Mouse (Mus musculus): ENCODE results near the gene Pard3. TPM values are rescaled to one million over a fixed set of nuclear protein-coding genes. Genes with fewer than 3 reads are reported as not detected.
A peak's percentile ranks its signal among the peaks of the same experiment; 100 is the strongest.

The Pard3 gene
- polyA plus RNA-seq, 1 experiment, result 51.2 TPM

DNA sequence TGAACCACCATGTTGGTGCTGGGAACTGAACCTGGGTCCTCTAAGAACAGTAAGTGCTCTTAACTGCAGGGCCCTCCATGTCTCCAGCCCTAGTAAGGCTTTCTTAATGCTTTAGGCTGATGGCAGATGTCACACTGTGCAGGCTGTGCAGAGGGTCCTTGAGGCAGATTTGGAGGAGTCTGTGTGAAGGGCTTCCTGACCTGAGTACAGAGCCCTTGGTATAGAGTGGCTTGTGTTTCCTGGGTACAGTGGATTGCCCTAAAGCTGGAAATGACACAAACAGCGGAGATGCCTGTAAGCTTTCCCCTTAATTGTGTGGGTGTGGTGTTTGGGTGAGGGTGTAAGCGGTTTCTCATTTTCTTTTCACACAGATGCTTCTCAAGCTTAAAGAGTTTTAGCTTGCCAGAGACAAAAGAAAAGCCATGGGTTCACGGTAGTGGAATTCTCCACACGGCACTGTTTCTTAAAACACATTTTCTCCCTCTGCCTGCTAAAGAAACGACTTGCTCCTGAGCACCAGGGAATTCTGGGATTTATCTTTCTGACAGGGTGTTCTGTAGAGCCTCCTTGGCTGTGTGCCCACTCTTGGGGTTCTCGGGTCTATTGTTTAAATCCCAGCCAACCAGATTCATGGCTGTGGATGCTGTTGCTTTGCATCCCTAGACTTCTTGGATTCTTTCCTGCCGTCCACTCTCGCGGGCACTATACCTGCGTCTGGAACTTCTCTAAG is 28.9 kb downstream of the Pard3 start:
- WGBS, result 54% methylated on average over 10 of the region's 10 CpGs
- no peaks in the 10 kb centered on the region; the same call in 1 of the 2 replicates for H3K27me3 ChIP-seq (replicated peaks; ENCODE audit: control insufficient read depth, insufficient read depth, low read length)
- TF ChIP-seq CTCF (conservative IDR thresholded peaks at IDR 0.05; ENCODE audit: insufficient read depth, insufficient read length, low read depth, low read length), result no peak
- TF ChIP-seq POLR2A (IDR thresholded peaks at IDR 0.05; ENCODE audit: low read depth, low read length), result no peak
- no peaks in the 10 kb centered on the region for H3K36me3 ChIP-seq (ENCODE audit: control insufficient read depth, insufficient read depth, low read length)
- H3K27ac ChIP-seq (ENCODE audit: insufficient read depth, low read depth, low read length), result no peak overlapping the region
- no peak overlapping the region for H3K4me3 ChIP-seq (ENCODE audit: insufficient read depth, low read depth, low read length)
- peaks cover 33% of the 10 kb centered on the region; the same call in 1 of the 2 replicates for H3K4me1 ChIP-seq (ENCODE audit: control insufficient read depth, insufficient read depth, low read length)
- DNase-seq, result no peak

DNA sequence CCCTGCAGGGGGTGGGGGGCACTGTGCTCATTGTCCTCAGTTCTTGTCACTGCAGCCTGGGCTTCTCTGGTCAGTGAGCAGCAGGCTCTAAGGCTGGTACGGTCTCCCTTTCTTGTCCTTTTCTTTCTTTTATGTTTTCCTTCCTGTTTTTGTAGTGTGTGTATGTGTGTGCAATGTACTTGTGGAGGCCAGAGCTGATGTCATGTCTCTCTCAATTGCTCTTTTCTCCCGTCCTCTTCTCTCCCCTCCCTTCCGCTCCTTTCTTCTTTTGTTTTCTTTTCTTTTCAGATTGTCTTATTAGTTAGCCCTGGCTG is 29.4 kb downstream of the Pard3 start:
- DNase-seq, result no peak
- no peaks in the 10 kb centered on the region for H3K36me3 ChIP-seq (ENCODE audit: control insufficient read depth, insufficient read depth, low read length)
- no peaks in the 10 kb centered on the region; the same call in 1 of the 2 replicates for H3K27me3 ChIP-seq (replicated peaks; ENCODE audit: control insufficient read depth, insufficient read depth, low read length)
- WGBS, result 73% methylated on average over 3 of the region's 3 CpGs
- H3K4me1 ChIP-seq (ENCODE audit: control insufficient read depth, insufficient read depth, low read length), result peaks cover 33% of the 10 kb centered on the region; the same call in 1 of the 2 replicates
- no peak overlapping the region for H3K27ac ChIP-seq (ENCODE audit: insufficient read depth, low read depth, low read length)
- TF ChIP-seq POLR2A (IDR thresholded peaks at IDR 0.05; ENCODE audit: low read depth, low read length), result no peak
- no peak for TF ChIP-seq CTCF (conservative IDR thresholded peaks at IDR 0.05; ENCODE audit: insufficient read depth, insufficient read length, low read depth, low read length)
- H3K4me3 ChIP-seq (ENCODE audit: insufficient read depth, low read depth, low read length), result no peak overlapping the region

DNA sequence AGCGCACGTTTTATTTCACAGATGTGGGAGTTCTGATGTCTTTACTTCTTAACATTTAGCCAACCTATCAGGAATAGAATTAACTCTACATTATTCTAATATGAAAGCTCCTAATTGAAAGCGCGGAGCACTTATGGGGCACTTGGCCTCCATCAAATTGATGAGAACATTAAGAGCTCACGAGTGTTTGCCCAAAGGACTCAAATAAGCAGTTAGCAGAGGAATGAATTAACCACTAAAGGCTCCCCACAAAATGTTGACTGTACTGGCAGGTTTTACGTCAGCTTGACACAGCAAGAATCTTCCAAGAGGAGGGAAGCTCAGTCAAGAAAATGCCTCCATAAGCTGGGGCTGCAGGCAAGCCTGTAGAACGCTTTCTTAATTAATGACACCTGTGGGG is 32.1 kb downstream of the Pard3 start:
- WGBS, result 89% methylated on average over 7 of the region's 7 CpGs
- H3K4me3 ChIP-seq (ENCODE audit: insufficient read depth, low read depth, low read length), result no peak overlapping the region
- no peak overlapping the region for H3K27ac ChIP-seq (ENCODE audit: insufficient read depth, low read depth, low read length)
- H3K36me3 ChIP-seq (ENCODE audit: control insufficient read depth, insufficient read depth, low read length), result no peaks in the 10 kb centered on the region
- TF ChIP-seq CTCF (conservative IDR thresholded peaks at IDR 0.05; ENCODE audit: insufficient read depth, insufficient read length, low read depth, low read length) (no peak), POLR2A (IDR thresholded peaks at IDR 0.05; ENCODE audit: low read depth, low read length) (no peak)
- DNase-seq, result no peak
- no peaks in the 10 kb centered on the region; the same call in 1 of the 2 replicates for H3K27me3 ChIP-seq (replicated peaks; ENCODE audit: control insufficient read depth, insufficient read depth, low read length)
- peaks cover 23% of the 10 kb centered on the region; the same call in 1 of the 2 replicates for H3K4me1 ChIP-seq (ENCODE audit: control insufficient read depth, insufficient read depth, low read length)

DNA sequence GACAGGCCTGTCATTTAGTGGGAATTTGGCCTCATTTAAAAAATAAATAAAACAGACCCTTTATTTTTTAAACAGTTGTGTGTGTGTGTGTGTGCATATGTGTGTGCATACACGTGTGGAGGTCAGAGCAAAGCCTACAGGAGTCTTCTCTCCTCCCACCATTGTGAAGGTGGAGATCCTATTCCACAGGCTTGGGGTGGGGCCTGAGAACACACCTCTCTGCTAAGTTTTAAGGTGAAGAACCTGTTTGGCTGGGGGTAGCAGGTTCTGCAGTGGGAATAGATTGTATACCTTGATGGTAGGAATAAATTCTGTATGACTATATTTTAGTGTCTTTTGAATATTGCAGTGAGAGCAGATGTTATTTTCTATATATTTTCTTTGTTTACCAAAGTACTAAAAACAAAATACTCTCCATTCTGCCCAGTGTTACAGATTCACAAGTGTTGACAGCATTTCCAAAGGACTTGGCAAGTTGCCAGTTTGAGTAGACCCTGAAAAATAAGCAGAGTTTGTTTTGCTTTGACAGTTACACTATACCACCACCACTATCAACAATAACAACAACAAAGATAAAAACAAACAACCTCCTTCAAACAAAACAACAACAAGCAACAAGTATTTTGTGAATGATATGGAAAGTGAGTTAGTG is 35.9 kb downstream of the Pard3 start:
- no peaks in the 10 kb centered on the region; the same call in 1 of the 2 replicates for H3K27me3 ChIP-seq (replicated peaks; ENCODE audit: control insufficient read depth, insufficient read depth, low read length)
- no peak for TF ChIP-seq POLR2A (IDR thresholded peaks at IDR 0.05; ENCODE audit: low read depth, low read length)
- no peak for TF ChIP-seq CTCF (conservative IDR thresholded peaks at IDR 0.05; ENCODE audit: insufficient read depth, insufficient read length, low read depth, low read length)
- no peaks in the 10 kb centered on the region for H3K36me3 ChIP-seq (ENCODE audit: control insufficient read depth, insufficient read depth, low read length)
- H3K4me3 ChIP-seq (ENCODE audit: insufficient read depth, low read depth, low read length), result no peak overlapping the region
- no peak for DNase-seq
- no peak overlapping the region for H3K27ac ChIP-seq (ENCODE audit: insufficient read depth, low read depth, low read length)
- 53% methylated on average over 1 of the region's 1 CpGs for WGBS
- peaks cover 9% of the 10 kb centered on the region; the same call in 1 of the 2 replicates for H3K4me1 ChIP-seq (ENCODE audit: control insufficient read depth, insufficient read depth, low read length)

DNA sequence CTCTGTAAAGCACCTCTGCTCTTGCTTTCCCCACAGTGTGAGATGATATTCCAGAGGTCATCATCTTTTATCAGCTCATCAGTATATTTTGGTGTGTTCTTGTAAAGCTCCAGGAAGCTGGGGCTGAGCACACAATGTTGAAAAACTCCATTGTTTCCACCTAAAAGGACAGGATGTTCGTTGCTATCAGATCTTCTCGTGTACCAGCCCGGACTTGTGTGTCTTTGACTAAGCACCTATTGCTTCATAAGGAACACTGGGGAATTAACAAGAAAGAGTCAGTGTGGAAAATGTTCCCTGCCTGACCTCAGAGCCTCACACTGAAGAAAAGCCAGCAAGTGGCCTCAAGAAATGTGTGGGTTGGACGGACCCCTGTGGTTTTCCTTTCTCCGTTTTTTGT is 39.6 kb downstream of the Pard3 start:
- Histone ChIP-seq H3K4me1 (ENCODE audit: control insufficient read depth, insufficient read depth, low read length) (peaks cover 5% of the 10 kb centered on the region; the same call in 1 of the 2 replicates), H3K27ac (ENCODE audit: insufficient read depth, low read depth, low read length) (no peak overlapping the region), H3K27me3 (replicated peaks; ENCODE audit: control insufficient read depth, insufficient read depth, low read length) (no peaks in the 10 kb centered on the region), H3K4me3 (ENCODE audit: insufficient read depth, low read depth, low read length) (no peak overlapping the region), H3K36me3 (ENCODE audit: control insufficient read depth, insufficient read depth, low read length) (no peaks in the 10 kb centered on the region)
- WGBS, result 76% methylated on average over 5 of the region's 5 CpGs
- DNase-seq, result no peak
- TF ChIP-seq POLR2A (IDR thresholded peaks at IDR 0.05; ENCODE audit: low read depth, low read length), result no peak
- no peak for TF ChIP-seq CTCF (conservative IDR thresholded peaks at IDR 0.05; ENCODE audit: insufficient read depth, insufficient read length, low read depth, low read length)

DNA sequence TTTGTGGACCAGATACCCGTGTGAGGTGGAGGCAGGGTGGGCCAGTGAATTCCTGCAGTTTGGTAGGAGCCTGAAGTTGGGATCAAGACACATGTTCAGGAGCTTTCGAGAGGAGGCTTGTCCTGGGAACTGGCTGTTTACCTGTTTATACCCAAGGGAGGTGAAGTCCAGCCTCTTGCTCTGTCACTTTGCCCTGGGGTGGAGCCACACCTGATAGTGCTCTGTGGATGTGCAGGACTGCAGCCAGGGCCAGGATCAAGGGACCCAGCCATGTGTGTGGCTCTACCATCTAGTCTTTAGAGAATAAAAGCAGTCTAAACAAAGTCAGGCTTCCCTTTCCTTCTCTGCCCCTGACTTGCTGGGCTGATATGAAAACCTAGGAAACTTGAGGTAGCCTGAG is 40.9 kb downstream of the Pard3 start:
- Histone ChIP-seq H3K27me3 (replicated peaks; ENCODE audit: control insufficient read depth, insufficient read depth, low read length) (no peaks in the 10 kb centered on the region), H3K4me3 (ENCODE audit: insufficient read depth, low read depth, low read length) (no peak overlapping the region), H3K36me3 (ENCODE audit: control insufficient read depth, insufficient read depth, low read length) (no peaks in the 10 kb centered on the region), H3K27ac (ENCODE audit: insufficient read depth, low read depth, low read length) (no peak overlapping the region), H3K4me1 (ENCODE audit: control insufficient read depth, insufficient read depth, low read length) (peaks cover 5% of the 10 kb centered on the region; the same call in 1 of the 2 replicates)
- peak; percentile 75 for DNase-seq
- no peak for TF ChIP-seq CTCF (conservative IDR thresholded peaks at IDR 0.05; ENCODE audit: insufficient read depth, insufficient read length, low read depth, low read length)
- TF ChIP-seq POLR2A (IDR thresholded peaks at IDR 0.05; ENCODE audit: low read depth, low read length), result no peak
- WGBS, result 57% methylated on average over 2 of the region's 2 CpGs

DNA sequence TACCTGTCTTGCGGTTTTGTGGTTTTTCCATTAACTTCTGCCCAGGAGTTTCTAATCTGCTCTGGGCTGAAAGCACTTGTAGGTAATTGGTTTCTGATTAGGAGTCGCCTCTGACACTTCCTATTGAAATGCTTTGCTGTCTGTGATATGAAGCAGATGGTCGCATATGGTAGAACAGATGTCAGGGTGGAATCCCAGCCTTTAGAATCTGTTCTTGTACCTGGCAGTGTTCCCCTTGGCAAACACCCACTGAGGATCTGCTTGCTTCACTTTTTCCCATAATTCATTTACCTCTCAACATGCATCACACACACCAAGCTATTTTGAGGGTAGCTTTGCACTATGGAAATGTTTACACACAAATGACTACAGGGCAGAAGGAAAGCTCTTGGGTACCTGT is 44.2 kb downstream of the Pard3 start:
- TF ChIP-seq CTCF (conservative IDR thresholded peaks at IDR 0.05; ENCODE audit: insufficient read depth, insufficient read length, low read depth, low read length) (no peak), POLR2A (IDR thresholded peaks at IDR 0.05; ENCODE audit: low read depth, low read length) (no peak)
- WGBS, result 62% methylated on average over 3 of the region's 3 CpGs
- no peak overlapping the region for H3K4me3 ChIP-seq (ENCODE audit: insufficient read depth, low read depth, low read length)
- DNase-seq, result no peak
- H3K4me1 ChIP-seq (ENCODE audit: control insufficient read depth, insufficient read depth, low read length), result peaks cover 10% of the 10 kb centered on the region
- no peaks in the 10 kb centered on the region for H3K36me3 ChIP-seq (ENCODE audit: control insufficient read depth, insufficient read depth, low read length)
- no peak overlapping the region for H3K27ac ChIP-seq (ENCODE audit: insufficient read depth, low read depth, low read length)
- H3K27me3 ChIP-seq (replicated peaks; ENCODE audit: control insufficient read depth, insufficient read depth, low read length), result no peaks in the 10 kb centered on the region
